Mouse (Mus musculus) layer of hippocampus, adult 2 months (tissue): ENCODE results near the gene Insyn1. TPM values are rescaled to one million over a fixed set of nuclear protein-coding genes. Genes with fewer than 3 reads are reported as not detected.

Experiments used
- DNase-seq, 2 experiments: peaks; one replicate each; pipeline ENCODE4 v3.0.0; 2022; ENCODE audit warnings: low spot score in 2 of 2
- H3K27ac ChIP-seq: fragments of 200-600 bp; 2 replicates; pipeline ENCODE4 v1.8.1; 2022
- H3K4me3 ChIP-seq: fragments of 200-600 bp; 2 replicates; pipeline ENCODE4 v1.8.1; 2022; ENCODE audit warnings: mild to moderate bottlenecking
- CTCF ChIP-seq: fragments of 200-600 bp; conservative IDR thresholded peaks from 2 replicates; pipeline ENCODE4 v1.8.1; 2022; ENCODE audit warnings: antibody characterized with exemption, mild to moderate bottlenecking, moderate library complexity
- total RNA-seq, 2 experiments: library from RNA; stranded (reverse); gene quantifications; 2 replicates each; pipeline ENCODE4 v1.2.3; 2021

Insyn1 gene
- total RNA-seq, 2 experiments from 2014 or later, result 236 to 254 TPM

GRCm38 (mm10) chr9:58548897-58549296 is 60.5 kb downstream of the Insyn1 start:
- TF ChIP-seq CTCF, result no peak
- Histone ChIP-seq H3K27ac (no peak overlapping the region), H3K4me3 (no peak overlapping the region)
- no peak for DNase-seq

Other genes with a start within 250 kb of the Insyn1 start
- 10 to 100 TPM; 11.9 to 14.2 TPM for gene Pml, start 238.8 kb upstream of the Insyn1 start, total RNA-seq
- gene Stoml1, start 235.4 kb upstream of the Insyn1 start, total RNA-seq, result 10 to 100 TPM; 78.6 to 78.7 TPM
- 1 to 10 TPM; 3.2 to 3.3 TPM for gene Loxl1, start 175.4 kb upstream of the Insyn1 start, total RNA-seq
- not detected for gene Tbc1d21, start 118.1 kb upstream of the Insyn1 start, total RNA-seq
- 1 to 10 TPM; 7.4 to 8.2 TPM for gene Cd276, start 66.8 kb downstream of the Insyn1 start, total RNA-seq
- gene Nptn, start 93.6 kb downstream of the Insyn1 start, total RNA-seq, result 100 to 1,000 TPM; 834 to 835 TPM